Mouse (Mus musculus) neural tube, embryonic 14.5 days (tissue): ENCODE measurements at regions not wholly inside any gene's neighbourhood (a gene's known extent, or its start where the extent isn't known, plus 50 kb on each side); places are given as distances from the start of the nearest gene placed in this dataset.

ENCODE experiments used
- ATAC-seq: fragments of 200-750 bp; cut with Nextera tagmentation; 2 replicates; pipeline ENCODE4 v1.8.0; 2017; ENCODE audit warnings: low read depth, mild to moderate bottlenecking, moderate TSS enrichment, moderate library complexity
- H3K27ac ChIP-seq: fragments of 300-500 bp; sonication (generic); 2 replicates; pipeline ENCODE4 v1.5.1; 2014; ENCODE audit warnings: low read depth, mild to moderate bottlenecking, control low read depth, low read length, moderate library complexity, mixed read lengths
- H3K27me3 ChIP-seq: fragments of 300-500 bp; sonication (generic); 2 replicates; pipeline ENCODE4 v1.6.1; 2014; ENCODE audit warnings: low read length; ENCODE audit not compliant: control insufficient read depth, insufficient read depth
- H3K36me3 ChIP-seq: fragments of 300-500 bp; sonication (generic); 2 replicates; pipeline ENCODE4 v1.6.1; 2014; ENCODE audit warnings: low read length, mixed read lengths; ENCODE audit not compliant: control insufficient read depth, insufficient read depth
- H3K4me1 ChIP-seq: fragments of 300-500 bp; sonication (generic); 2 replicates; pipeline ENCODE4 v1.6.1; 2014; ENCODE audit warnings: low read length; ENCODE audit not compliant: control insufficient read depth, insufficient read depth
- H3K4me2 ChIP-seq: fragments of 300-500 bp; sonication (generic); 2 replicates; pipeline ENCODE4 v1.6.1; 2014; ENCODE audit warnings: mild to moderate bottlenecking, low read depth, low read length, control low read depth
- H3K4me3 ChIP-seq: fragments of 300-500 bp; sonication (generic); 2 replicates; pipeline ENCODE4 v1.5.1; 2014; ENCODE audit warnings: low read depth, low read length, control low read depth, mixed read lengths
- H3K9ac ChIP-seq: fragments of 300-500 bp; sonication (generic); replicated peaks from 2 replicates; pipeline ENCODE4 v1.6.1; 2014; ENCODE audit warnings: low read depth, mild to moderate bottlenecking, control low read depth, low read length, mixed read lengths
- H3K9me3 ChIP-seq: fragments of 300-500 bp; sonication (generic); 2 replicates; pipeline ENCODE4 v1.6.1; 2016; ENCODE audit warnings: low read length; ENCODE audit not compliant: control insufficient read depth
- WGBS: fragments of 180-500 bp; shearing (Covaris S2); extraction: QIAGEN DNeasy Blood & Tissue Kit; methylation state at CpG from one replicate; pipeline ENCODE4 v1.1.7; 2014; 5-methylcytosine and 5-hydroxymethylcytosine counted together

DNA sequence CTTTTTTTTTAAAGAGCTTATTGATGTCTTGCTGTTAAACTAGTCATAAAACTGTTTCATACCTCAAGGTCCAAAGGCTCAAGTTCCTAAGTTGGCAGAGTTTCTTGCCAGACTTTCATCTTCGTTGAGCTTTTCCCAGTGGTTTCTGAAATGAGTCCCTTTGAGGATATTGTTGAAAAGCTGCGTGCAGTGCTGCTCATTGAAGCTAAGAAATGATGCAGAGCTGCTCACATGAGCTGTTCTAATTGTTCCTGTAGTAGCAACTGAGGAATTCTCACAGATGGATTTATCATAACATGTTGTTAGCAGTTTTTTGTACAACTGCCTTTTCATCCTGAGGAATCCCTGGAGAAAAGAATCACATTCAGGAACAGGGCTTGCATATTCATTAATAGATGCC lies 249.3 kb downstream of the Col11a1 start:
- H3K36me3 ChIP-seq = no peaks in the 10 kb centered on the region
- H3K27me3 ChIP-seq = no peaks in the 10 kb centered on the region
- no peaks in the 10 kb centered on the region for H3K9me3 ChIP-seq
- no peaks in the 10 kb centered on the region for H3K4me1 ChIP-seq
- no peak overlapping the region for H3K4me3 ChIP-seq
- no peak overlapping the region for H3K27ac ChIP-seq
- 54% methylated on average over 2 of the region's 2 CpGs for WGBS
- H3K9ac ChIP-seq = no peak overlapping the region
- no peak overlapping the region for H3K4me2 ChIP-seq
- no peak for ATAC-seq

DNA sequence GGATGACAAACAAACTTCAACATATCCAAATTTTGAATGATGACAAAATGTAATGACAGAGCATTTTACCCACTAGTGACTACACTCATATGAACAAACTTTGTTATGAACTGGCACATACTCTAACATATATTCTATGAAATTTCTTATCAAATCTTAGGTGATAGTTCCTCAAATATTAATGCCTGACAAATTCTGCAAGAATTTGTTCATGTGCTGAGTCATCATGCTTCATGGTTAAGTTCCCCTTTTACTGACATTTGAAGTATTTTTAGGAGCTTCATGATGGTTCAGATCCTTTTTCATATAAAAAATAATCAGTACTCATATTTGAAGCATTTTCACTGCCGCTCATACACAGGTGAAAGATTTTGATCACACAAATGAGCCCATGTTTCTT lies 289.1 kb downstream of the Col11a1 start:
- no peak overlapping the region for H3K4me2 ChIP-seq
- no peaks in the 10 kb centered on the region for H3K36me3 ChIP-seq
- no peaks in the 10 kb centered on the region for H3K27me3 ChIP-seq
- ATAC-seq = no peak
- no peak overlapping the region for H3K9ac ChIP-seq
- WGBS = 96% methylated on average over 1 of the region's 1 CpGs
- H3K27ac ChIP-seq = no peak overlapping the region
- no peaks in the 10 kb centered on the region for H3K9me3 ChIP-seq
- H3K4me1 ChIP-seq = no peaks in the 10 kb centered on the region
- no peak overlapping the region for H3K4me3 ChIP-seq

DNA sequence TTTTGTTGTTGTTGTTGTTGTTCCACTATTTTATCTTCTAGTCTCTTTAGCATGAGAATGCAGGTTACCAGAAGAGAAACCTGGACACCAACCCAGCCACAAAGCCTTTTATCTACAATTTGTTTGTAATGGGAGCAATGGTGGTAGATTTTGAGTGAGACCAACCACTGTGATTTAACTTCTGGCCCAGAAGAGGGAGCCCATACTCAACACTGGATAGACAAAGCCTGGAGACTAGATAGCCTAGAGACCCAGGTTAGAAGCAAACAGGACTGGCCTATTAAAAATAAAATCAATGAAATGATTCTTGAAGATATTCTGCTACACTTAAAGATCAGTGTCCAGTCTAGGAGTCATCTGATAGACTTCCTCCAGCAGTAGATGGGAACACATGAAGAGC lies 304.0 kb downstream of the Col11a1 start:
- no peaks in the 10 kb centered on the region for H3K27me3 ChIP-seq
- H3K9me3 ChIP-seq = no peaks in the 10 kb centered on the region
- no peak overlapping the region for H3K4me2 ChIP-seq
- H3K36me3 ChIP-seq = no peaks in the 10 kb centered on the region
- no peak overlapping the region for H3K9ac ChIP-seq
- H3K4me1 ChIP-seq = no peaks in the 10 kb centered on the region
- no peak overlapping the region for H3K27ac ChIP-seq
- ATAC-seq = no peak
- no peak overlapping the region for H3K4me3 ChIP-seq

DNA sequence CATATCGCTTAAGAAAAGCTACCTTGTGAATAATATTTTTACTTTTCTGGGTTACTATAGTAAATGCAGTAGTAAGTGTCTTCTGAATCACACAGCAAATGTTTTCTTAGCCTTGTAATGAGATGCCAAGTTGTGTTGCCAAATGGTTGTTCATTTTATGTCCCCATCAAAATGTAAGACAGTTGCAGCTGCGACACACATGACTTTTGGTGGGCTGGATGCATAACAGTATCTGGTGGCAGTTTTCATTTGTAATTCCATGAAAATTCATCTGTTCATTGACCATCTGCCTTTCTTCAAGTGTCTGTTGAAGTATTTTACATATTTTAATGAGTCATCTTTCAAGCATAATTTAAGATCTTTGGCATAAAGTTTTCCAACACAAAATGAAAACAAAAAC lies 313.4 kb downstream of the Col11a1 start:
- no peak overlapping the region for H3K4me3 ChIP-seq
- no peaks in the 10 kb centered on the region for H3K9me3 ChIP-seq
- WGBS = 89% methylated on average over 2 of the region's 2 CpGs
- no peak overlapping the region for H3K27ac ChIP-seq
- no peaks in the 10 kb centered on the region for H3K27me3 ChIP-seq
- ATAC-seq = no peak
- no peaks in the 10 kb centered on the region for H3K4me1 ChIP-seq
- H3K4me2 ChIP-seq = no peak overlapping the region
- no peaks in the 10 kb centered on the region for H3K36me3 ChIP-seq
- H3K9ac ChIP-seq = no peak overlapping the region

DNA sequence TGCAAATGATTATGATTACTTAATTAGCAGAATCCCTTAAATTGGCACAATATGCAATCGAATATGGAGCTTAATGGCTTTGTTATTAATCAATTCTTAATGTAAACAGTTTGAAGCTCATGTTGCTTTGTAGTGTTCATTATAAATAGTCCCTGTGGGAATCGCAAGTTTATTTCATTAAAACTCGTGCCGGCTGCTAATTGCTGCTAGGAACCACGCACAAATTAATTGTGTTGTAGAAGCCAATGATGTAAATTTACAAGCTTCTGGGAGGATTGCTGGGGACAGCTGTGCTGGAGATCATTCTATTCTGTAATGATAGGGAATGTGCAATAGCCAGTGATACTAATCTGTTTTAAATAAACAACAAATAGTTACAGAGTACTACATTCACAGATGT lies 349.7 kb downstream of the Col11a1 start:
- ATAC-seq = peak; percentile 92
- 38% methylated on average over 5 of the region's 5 CpGs for WGBS
- Histone ChIP-seq H3K4me2 (no peak overlapping the region), H3K36me3 (no peaks in the 10 kb centered on the region), H3K9ac (no peak overlapping the region), H3K27ac (no peak overlapping the region), H3K4me3 (no peak overlapping the region), H3K9me3 (no peaks in the 10 kb centered on the region), H3K27me3 (no peaks in the 10 kb centered on the region), H3K4me1 (no peaks in the 10 kb centered on the region)

DNA sequence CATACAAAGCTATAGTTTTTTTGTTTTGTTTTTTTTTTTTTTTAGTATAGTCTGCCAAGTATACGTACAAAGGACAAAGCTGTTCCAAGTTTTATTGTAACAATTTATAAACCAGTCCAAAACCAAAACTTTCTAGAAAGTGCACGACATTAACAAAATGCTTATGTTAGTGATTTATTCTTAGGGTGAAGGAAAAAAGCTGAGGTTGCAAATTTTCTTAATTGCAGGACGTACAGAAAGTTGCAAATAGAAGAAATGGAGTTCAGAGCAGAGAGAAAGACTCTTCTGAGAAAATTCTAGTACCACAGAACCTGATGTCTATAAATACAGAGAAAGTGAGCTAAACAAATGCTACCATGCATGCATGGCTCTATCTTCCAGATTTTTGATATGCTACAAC lies 373.1 kb downstream of the Col11a1 start:
- no peaks in the 10 kb centered on the region for H3K27me3 ChIP-seq
- H3K4me1 ChIP-seq = no peaks in the 10 kb centered on the region
- 79% methylated on average over 3 of the region's 3 CpGs for WGBS
- no peak for ATAC-seq
- H3K4me2 ChIP-seq = no peak overlapping the region
- no peak overlapping the region for H3K9ac ChIP-seq
- H3K36me3 ChIP-seq = no peaks in the 10 kb centered on the region
- H3K27ac ChIP-seq = no peak overlapping the region
- no peak overlapping the region for H3K4me3 ChIP-seq
- H3K9me3 ChIP-seq = no peaks in the 10 kb centered on the region
